Mouse (Mus musculus) ES-E14 (cell line): Measurements from ENCODE around the gene Dnaic2. TPM values are rescaled to one million over a fixed set of nuclear protein-coding genes. Genes with fewer than 3 reads are reported as not detected.

Experiments
- DNase-seq: peaks from one replicate; pipeline ENCODE4 v3.0.0-alpha.2; 2013; ENCODE audit warnings: low read depth, low spot score
- H3K27ac ChIP-seq: 2 replicates; pipeline ENCODE4 v1.5.1; 2012; ENCODE audit warnings: low read depth, mild to moderate bottlenecking, low read length, moderate library complexity, mixed read lengths; ENCODE audit not compliant: poor library complexity, insufficient read depth, severe bottlenecking
- H3K36me3 ChIP-seq: 2 replicates; pipeline ENCODE4 v1.6.1; 2012; ENCODE audit warnings: mild to moderate bottlenecking, low read length, moderate library complexity, mixed read lengths; ENCODE audit not compliant: control insufficient read depth, poor library complexity, insufficient read depth, severe bottlenecking
- H3K4me1 ChIP-seq, 2 experiments: fragments of 150-350 bp in 1 of 2; sonication (generic) in 1 of 2; 2 replicates each; pipeline ENCODE4 v1.6.1; 2012; ENCODE audit warnings: low read length in 2 of 2, mild to moderate bottlenecking in 1 of 2, mixed read lengths in 1 of 2; ENCODE audit not compliant: control insufficient read depth in 2 of 2, insufficient read depth in 2 of 2, poor library complexity in 1 of 2
- H3K4me3 ChIP-seq, 2 experiments: fragments of 150-350 bp in 1 of 2; sonication (generic) in 1 of 2; 2 replicates each; pipeline ENCODE4 v1.5.1; 2012; ENCODE audit warnings: low read length in 2 of 2, low read depth in 1 of 2, mild to moderate bottlenecking in 1 of 2, mixed read lengths in 1 of 2; ENCODE audit not compliant: insufficient read depth in 1 of 2, poor library complexity in 1 of 2, severe bottlenecking in 1 of 2
- H3K9ac ChIP-seq: 2 replicates; pipeline ENCODE4 v1.6.1; 2012; ENCODE audit warnings: low read depth, mild to moderate bottlenecking, low read length, mixed read lengths; ENCODE audit not compliant: poor library complexity, insufficient read depth, severe bottlenecking
- H3K9me3 ChIP-seq: fragments of 150-350 bp; sonication (generic); 2 replicates; pipeline ENCODE4 v1.6.1; 2012; ENCODE audit warnings: low read depth, mild to moderate bottlenecking, low read length; ENCODE audit not compliant: control insufficient read depth, insufficient read depth
- CHD2 ChIP-seq: IDR thresholded peaks from 2 replicates; pipeline ENCODE4 v1.6.1; 2014; ENCODE audit warnings: mild to moderate bottlenecking, low read depth, low read length, inconsistent platforms
- HCFC1 ChIP-seq: IDR thresholded peaks from 2 replicates; pipeline ENCODE4 v1.6.1; 2012; ENCODE audit warnings: low read length, inconsistent platforms, borderline replicate concordance; ENCODE audit not compliant: insufficient read depth
- MAFK ChIP-seq: IDR thresholded peaks from 2 replicates; pipeline ENCODE4 v1.6.1; 2014; ENCODE audit warnings: mild to moderate bottlenecking, low read depth, low read length, inconsistent platforms; ENCODE audit not compliant: insufficient read depth
- ZC3H11A ChIP-seq: IDR thresholded peaks from 2 replicates; pipeline ENCODE4 v1.6.1; 2012; ENCODE audit warnings: low read depth, mild to moderate bottlenecking, inconsistent platforms, low read length, borderline replicate concordance
- ZNF384 ChIP-seq: IDR thresholded peaks from 2 replicates; pipeline ENCODE4 v1.6.1; 2012; ENCODE audit warnings: low read depth, low read length, inconsistent platforms
- in situ Hi-C, 2 experiments: fragments of 600-800 bp; cut with MboI; formaldehyde crosslinking; loops; one replicate each; pipeline ENCODE4 v1.15.1; 2025; ENCODE audit warnings: low sequenced_read_pairs in 2 of 2, inconsistent platforms in 1 of 2; ENCODE audit not compliant: unreplicated experiment in 2 of 2
- total RNA-seq: library from RNA; depleted of rRNA; stranded (reverse); fragments of 300-350 nt; gene quantifications from 2 replicates; pipeline ENCODE4 v1.2.3, GENCODE M21; 2012; rRNA removed

The Dnaic2 gene
- total RNA-seq, 1 experiment, result 0.71 TPM

- Histone ChIP-seq H3K9me3 (no peaks in the 10 kb centered on the region), H3K27ac (no peak overlapping the region)
- in situ Hi-C loops, result no loop called here
Observed at GRCm38 (mm10) chr11:114802540-114803267, 75.5 kb downstream of the Dnaic2 start.

GRCm38 (mm10) chr11:114803990-114804389 lies 76.8 kb downstream of the Dnaic2 start:
- Histone ChIP-seq H3K9ac (no peak overlapping the region), H3K36me3 (no peaks in the 10 kb centered on the region), H3K4me3 (no peak overlapping the region), H3K9me3 (no peaks in the 10 kb centered on the region), H3K4me1 (peaks cover 3 to 21% of the 10 kb centered on the region in 2 experiments; a peak in 3 of 4 replicates), H3K27ac (no peak overlapping the region)
- in situ Hi-C loops, result no loop called here
- TF ChIP-seq CHD2 (no peak), MAFK (no peak), ZC3H11A (no peak), HCFC1 (no peak), ZNF384 (no peak)
- DNase-seq, result no peak

More at GRCm38 (mm10) chr11:114802540-114803267, 75.5 kb downstream of the Dnaic2 start:
- no peak overlapping the region for H3K4me3 ChIP-seq
- peaks cover 3 to 14% of the 10 kb centered on the region in 2 experiments; a peak in 2 of 4 replicates for H3K4me1 ChIP-seq
- H3K36me3 ChIP-seq, result no peaks in the 10 kb centered on the region
- DNase-seq, result no peak
- no peak overlapping the region for H3K9ac ChIP-seq
- TF ChIP-seq ZC3H11A (no peak), ZNF384 (no peak), HCFC1 (no peak), CHD2 (no peak)

GRCm38 (mm10) chr11:114807025-114807424 lies 79.8 kb downstream of the Dnaic2 start:
- Histone ChIP-seq H3K27ac (no peak overlapping the region), H3K4me1 (peaks cover 6 to 26% of the 10 kb centered on the region in 2 experiments; a peak in 3 of 4 replicates), H3K9ac (no peak overlapping the region), H3K36me3 (no peaks in the 10 kb centered on the region), H3K9me3 (no peaks in the 10 kb centered on the region), H3K4me3 (no peak overlapping the region)
- in situ Hi-C loops, result no loop called here
- no peak for TF ChIP-seq HCFC1
- no peak for TF ChIP-seq CHD2
- no peak for TF ChIP-seq ZC3H11A
- no peak for TF ChIP-seq ZNF384
- no peak for TF ChIP-seq MAFK
- DNase-seq, result no peak

Other genes starting within 250 kb of the Dnaic2 start
- gene Rpl38, start 58.9 kb upstream of the Dnaic2 start, total RNA-seq, result 2,560 and 3,102 TPM in 2 replicates
- gene Ttyh2, start 52.0 kb upstream of the Dnaic2 start, total RNA-seq, result 16.7 and 40.0 TPM in 2 replicates
- gene Kif19a, start 38.0 kb downstream of the Dnaic2 start, total RNA-seq, result 0.90 and 1.1 TPM in 2 replicates
- gene Btbd17, start 68.5 kb downstream of the Dnaic2 start, total RNA-seq, result 1.6 and 1.7 TPM in 2 replicates
- gene Gpr142, start 71.5 kb downstream of the Dnaic2 start, total RNA-seq, result 0.27 TPM in 1 of 2 replicates, not detected in the other
- 35.9 and 36.5 TPM in 2 replicates for gene Gprc5c, start 123.7 kb downstream of the Dnaic2 start, total RNA-seq
- gene Cd300a, start 162.6 kb downstream of the Dnaic2 start, total RNA-seq, result 0.22 and 0.58 TPM in 2 replicates
- not detected in 2 replicates for gene Cd300lb, start 207.0 kb downstream of the Dnaic2 start, total RNA-seq
- not detected in 2 replicates for gene Cd300c, start 241.7 kb downstream of the Dnaic2 start, total RNA-seq